Mouse (Mus musculus) stomach, postnatal 0 days (tissue): Measurements from ENCODE around the gene 1700022I11Rik.

Experiments used
- CTCF ChIP-seq: IDR thresholded peaks from 2 replicates; pipeline ENCODE4 v1.5.1; 2016; ENCODE audit warnings: antibody characterized with exemption, low read depth, mild to moderate bottlenecking, moderate library complexity
- EP300 ChIP-seq: optimal IDR thresholded peaks from 2 replicates; pipeline ENCODE3; 2016; ENCODE audit warnings: antibody characterized with exemption

- TF ChIP-seq CTCF: peak; percentile 76
- no peak for TF ChIP-seq EP300
Observed at GRCm38 (mm10) chr4:43005765-43006164, 36.4 kb downstream of the 1700022I11Rik start.
